Mouse (Mus musculus): ENCODE results near the gene 4833427G06Rik. TPM values are rescaled to one million over a fixed set of nuclear protein-coding genes. Genes with fewer than 3 reads are reported as not detected.
A peak's percentile ranks its signal among the peaks of the same experiment; 100 is the strongest.

4833427G06Rik gene
- polyA plus RNA-seq, 1 experiment from 2014 or later, result not detected

- ATAC-seq (replicated peaks; ENCODE audit: insufficient number of reproducible peaks, low FRiP score, low TSS enrichment, low read depth) (no peak), DNase-seq (ENCODE audit: low spot score) (no peak)
- Histone ChIP-seq H3K27ac (replicated peaks; ENCODE audit: low read depth, low read length) (no peak overlapping the region), H3K4me3 (ENCODE audit: low read depth, low read length) (no peak overlapping the region), H3K9ac (replicated peaks; ENCODE audit: low read length) (no peak overlapping the region), H3K36me3 (replicated peaks; ENCODE audit: control insufficient read depth, insufficient read depth, low read depth, low read length) (no peaks in the 10 kb centered on the region), H3K27me3 (ENCODE audit: control insufficient read depth, insufficient read depth, low read length) (no peaks in the 10 kb centered on the region), H3K4me2 (ENCODE audit: low read depth, low read length) (no peak overlapping the region), H3K9me3 (replicated peaks; ENCODE audit: control insufficient read depth, low read length) (no peaks in the 10 kb centered on the region), H3K4me1 (ENCODE audit: control insufficient read depth, insufficient read depth, low read length) (no peaks in the 10 kb centered on the region)
- 89% methylated on average over 1 of the region's 1 CpGs for WGBS
These were observed 36.0 kb upstream of the 4833427G06Rik start for GRCm38 (mm10) chr9:51137836-51138235.

- 84% methylated on average over 4 of the region's 4 CpGs for WGBS
- no peak for DNase-seq (ENCODE audit: low spot score)
- Histone ChIP-seq H3K27ac (replicated peaks; ENCODE audit: low read depth, low read length) (no peak overlapping the region), H3K4me1 (ENCODE audit: control insufficient read depth, insufficient read depth, low read length) (no peaks in the 10 kb centered on the region), H3K27me3 (ENCODE audit: control insufficient read depth, insufficient read depth, low read length) (no peaks in the 10 kb centered on the region), H3K4me3 (ENCODE audit: low read depth, low read length) (no peak overlapping the region), H3K9me3 (replicated peaks; ENCODE audit: control insufficient read depth, low read length) (no peaks in the 10 kb centered on the region), H3K36me3 (replicated peaks; ENCODE audit: control insufficient read depth, insufficient read depth, low read depth, low read length) (no peaks in the 10 kb centered on the region), H3K9ac (replicated peaks; ENCODE audit: low read length) (no peak overlapping the region), H3K4me2 (ENCODE audit: low read depth, low read length) (no peak overlapping the region)
- no peak for ATAC-seq (replicated peaks; ENCODE audit: insufficient number of reproducible peaks, low FRiP score, low TSS enrichment, low read depth)
These were observed 35.6 kb upstream of the 4833427G06Rik start for GRCm38 (mm10) chr9:51137432-51137831.

DNA sequence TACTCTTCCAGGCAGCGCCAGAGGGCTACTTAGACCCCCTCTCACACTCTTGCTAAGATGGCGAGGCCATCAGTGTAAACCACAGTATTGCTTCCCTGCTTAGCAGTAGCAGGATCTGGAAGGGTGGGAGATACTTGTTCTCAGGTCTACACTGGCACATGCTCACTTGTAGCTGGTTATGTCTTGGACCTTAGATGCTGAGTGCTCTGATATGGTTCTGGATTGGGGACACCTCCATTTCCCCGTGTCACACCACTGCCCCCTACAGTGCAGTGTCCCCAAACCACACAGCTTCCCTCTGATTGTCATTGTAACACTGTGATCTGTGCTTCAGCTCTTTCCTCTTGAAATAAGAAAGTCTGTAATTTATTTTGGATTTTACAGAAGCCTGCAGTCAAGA is 35.1 kb upstream of the 4833427G06Rik start:
- no peaks in the 10 kb centered on the region for H3K9me3 ChIP-seq (replicated peaks; ENCODE audit: control insufficient read depth, low read length)
- H3K36me3 ChIP-seq (replicated peaks; ENCODE audit: control insufficient read depth, insufficient read depth, low read depth, low read length), result no peaks in the 10 kb centered on the region
- WGBS, result 63% methylated on average over 3 of the region's 3 CpGs
- no peaks in the 10 kb centered on the region for H3K27me3 ChIP-seq (ENCODE audit: control insufficient read depth, insufficient read depth, low read length)
- DNase-seq (ENCODE audit: low spot score) (peak; percentile 30), ATAC-seq (replicated peaks; ENCODE audit: insufficient number of reproducible peaks, low FRiP score, low TSS enrichment, low read depth) (no peak)
- H3K4me1 ChIP-seq (ENCODE audit: control insufficient read depth, insufficient read depth, low read length), result no peaks in the 10 kb centered on the region
- no peak overlapping the region for H3K4me2 ChIP-seq (ENCODE audit: low read depth, low read length)
- no peak overlapping the region for H3K9ac ChIP-seq (replicated peaks; ENCODE audit: low read length)
- no peak overlapping the region for H3K27ac ChIP-seq (replicated peaks; ENCODE audit: low read depth, low read length)
- H3K4me3 ChIP-seq (ENCODE audit: low read depth, low read length), result no peak overlapping the region

GRCm38 (mm10) chr9:51114767-51115166 is 12.9 kb upstream of the 4833427G06Rik start:
- Histone ChIP-seq H3K4me1 (ENCODE audit: control insufficient read depth, insufficient read depth, low read length) (no peaks in the 10 kb centered on the region), H3K36me3 (replicated peaks; ENCODE audit: control insufficient read depth, insufficient read depth, low read depth, low read length) (no peaks in the 10 kb centered on the region), H3K4me2 (ENCODE audit: low read depth, low read length) (no peak overlapping the region), H3K27ac (replicated peaks; ENCODE audit: low read depth, low read length) (no peak overlapping the region), H3K9ac (replicated peaks; ENCODE audit: low read length) (no peak overlapping the region), H3K4me3 (ENCODE audit: low read depth, low read length) (no peak overlapping the region), H3K9me3 (replicated peaks; ENCODE audit: control insufficient read depth, low read length) (no peaks in the 10 kb centered on the region), H3K27me3 (ENCODE audit: control insufficient read depth, insufficient read depth, low read length) (no peaks in the 10 kb centered on the region)
- DNase-seq (ENCODE audit: low spot score) (no peak), ATAC-seq (replicated peaks; ENCODE audit: insufficient number of reproducible peaks, low FRiP score, low TSS enrichment, low read depth) (no peak)
- WGBS, result 80% methylated on average over 4 of the region's 4 CpGs

- H3K9me3 ChIP-seq (replicated peaks; ENCODE audit: control insufficient read depth, low read length), result no peaks in the 10 kb centered on the region
- no peak overlapping the region for H3K4me3 ChIP-seq (ENCODE audit: low read depth, low read length)
- H3K27ac ChIP-seq (replicated peaks; ENCODE audit: low read depth, low read length), result no peak overlapping the region
- DNase-seq (ENCODE audit: low spot score) (no peak), ATAC-seq (replicated peaks; ENCODE audit: insufficient number of reproducible peaks, low FRiP score, low TSS enrichment, low read depth) (no peak)
- 88% methylated on average over 2 of the region's 2 CpGs for WGBS
- no peaks in the 10 kb centered on the region for H3K4me1 ChIP-seq (ENCODE audit: control insufficient read depth, insufficient read depth, low read length)
- no peak overlapping the region for H3K9ac ChIP-seq (replicated peaks; ENCODE audit: low read length)
- no peak overlapping the region for H3K4me2 ChIP-seq (ENCODE audit: low read depth, low read length)
- no peaks in the 10 kb centered on the region for H3K36me3 ChIP-seq (replicated peaks; ENCODE audit: control insufficient read depth, insufficient read depth, low read depth, low read length)
- H3K27me3 ChIP-seq (ENCODE audit: control insufficient read depth, insufficient read depth, low read length), result no peaks in the 10 kb centered on the region
These were observed 3.9 kb upstream of the 4833427G06Rik start for GRCm38 (mm10) chr9:51105751-51106150.

DNA sequence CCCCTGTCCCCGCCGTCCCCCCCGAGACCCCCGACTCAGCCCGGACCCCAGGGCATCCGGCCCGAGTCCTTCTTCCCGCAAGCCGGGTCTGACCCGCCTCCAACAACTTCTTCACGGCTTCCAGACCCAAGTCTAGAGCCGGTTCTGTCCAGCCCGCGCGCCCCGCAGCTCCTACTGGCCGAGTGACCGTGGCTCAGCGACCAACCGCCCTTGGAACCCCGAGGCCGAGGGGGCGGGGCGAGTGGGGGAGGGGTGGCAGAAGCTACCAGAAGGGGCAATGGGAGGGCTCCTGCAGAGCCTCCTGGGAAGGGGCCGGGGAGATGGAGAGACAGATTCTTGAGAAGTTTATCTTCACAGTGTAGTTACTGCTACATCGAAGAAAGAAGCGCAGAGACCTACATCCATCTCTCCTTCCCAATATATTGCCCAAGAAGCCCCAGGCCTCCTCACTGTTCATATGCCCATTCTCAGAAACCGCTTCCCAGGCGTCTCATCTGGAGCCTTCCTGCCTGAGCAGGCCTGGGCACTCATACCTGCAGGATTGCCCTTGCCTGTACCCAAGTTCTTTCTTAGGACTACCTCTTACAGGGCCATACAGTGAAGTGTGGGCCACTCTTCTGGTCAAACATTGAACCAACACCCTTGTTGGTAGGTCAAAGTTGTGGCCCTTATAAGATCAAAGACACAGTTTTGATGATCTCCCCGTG is 2.1 kb upstream of the 4833427G06Rik start:
- peak overlapping the region; percentile 55 for H3K4me3 ChIP-seq (ENCODE audit: low read depth, low read length)
- ATAC-seq (replicated peaks; ENCODE audit: insufficient number of reproducible peaks, low FRiP score, low TSS enrichment, low read depth) (peak; percentile 75), DNase-seq (ENCODE audit: low spot score) (peak; percentile 50)
- H3K27me3 ChIP-seq (ENCODE audit: control insufficient read depth, insufficient read depth, low read length), result no peaks in the 10 kb centered on the region
- no peaks in the 10 kb centered on the region for H3K9me3 ChIP-seq (replicated peaks; ENCODE audit: control insufficient read depth, low read length)
- 12% methylated on average over 28 of the region's 30 CpGs for WGBS
- H3K36me3 ChIP-seq (replicated peaks; ENCODE audit: control insufficient read depth, insufficient read depth, low read depth, low read length), result no peaks in the 10 kb centered on the region
- no peaks in the 10 kb centered on the region for H3K4me1 ChIP-seq (ENCODE audit: control insufficient read depth, insufficient read depth, low read length)
- H3K9ac ChIP-seq (replicated peaks; ENCODE audit: low read length), result peak overlapping the region; percentile 77
- H3K4me2 ChIP-seq (ENCODE audit: low read depth, low read length), result peak overlapping the region; percentile 100
- H3K27ac ChIP-seq (replicated peaks; ENCODE audit: low read depth, low read length), result no peak overlapping the region

DNA sequence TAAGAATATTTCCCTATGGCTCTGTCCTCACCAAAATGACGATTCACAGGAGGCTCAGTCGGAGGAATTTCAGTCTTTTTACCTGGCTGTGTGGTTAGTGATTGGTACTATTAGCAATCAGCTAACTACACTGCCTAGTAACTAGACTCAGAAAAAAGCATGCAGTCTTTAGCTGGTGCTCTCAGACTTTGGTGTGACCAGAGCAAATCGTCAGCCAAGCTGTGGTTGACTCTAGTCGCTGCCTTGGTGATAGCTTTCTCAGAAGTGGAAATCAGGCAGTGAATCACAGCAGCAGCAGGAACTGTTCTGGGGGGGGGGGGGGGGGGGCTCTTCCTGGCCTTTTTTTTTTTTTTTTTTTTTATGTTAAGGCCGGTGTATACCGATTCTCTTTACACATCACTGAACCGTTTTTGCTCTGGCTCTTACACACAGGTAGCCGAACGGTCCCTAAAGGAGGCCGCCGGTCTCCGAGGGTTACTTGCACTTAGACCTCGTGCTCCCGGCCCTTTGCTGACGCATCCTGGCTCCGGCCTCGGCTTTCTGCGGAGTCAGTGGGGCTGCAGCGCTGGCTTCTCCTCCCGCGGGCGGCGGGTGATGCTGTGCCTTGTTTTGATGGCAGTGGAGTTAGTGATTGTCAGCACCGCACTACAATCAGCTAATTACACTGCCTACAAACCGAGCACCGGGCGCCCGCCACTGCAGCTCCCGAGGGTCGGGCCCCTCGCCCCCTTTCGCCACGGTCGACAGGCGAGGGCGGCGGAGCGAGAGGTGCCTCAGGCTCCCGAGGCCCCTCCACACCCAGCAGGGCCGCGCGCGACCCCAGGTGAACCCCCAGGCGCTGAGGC is 1.3 kb upstream of the 4833427G06Rik start:
- WGBS, result 2% methylated on average over 43 of the region's 44 CpGs
- H3K27me3 ChIP-seq (ENCODE audit: control insufficient read depth, insufficient read depth, low read length), result no peaks in the 10 kb centered on the region
- peak overlapping the region; percentile 100 for H3K4me2 ChIP-seq (ENCODE audit: low read depth, low read length)
- H3K4me1 ChIP-seq (ENCODE audit: control insufficient read depth, insufficient read depth, low read length), result no peaks in the 10 kb centered on the region
- H3K27ac ChIP-seq (replicated peaks; ENCODE audit: low read depth, low read length), result no peak overlapping the region
- peak overlapping the region; percentile 55 for H3K4me3 ChIP-seq (ENCODE audit: low read depth, low read length)
- peak; percentile 63 for DNase-seq (ENCODE audit: low spot score)
- peak overlapping the region; percentile 77 for H3K9ac ChIP-seq (replicated peaks; ENCODE audit: low read length)
- H3K9me3 ChIP-seq (replicated peaks; ENCODE audit: control insufficient read depth, low read length), result no peaks in the 10 kb centered on the region
- ATAC-seq (replicated peaks; ENCODE audit: insufficient number of reproducible peaks, low FRiP score, low TSS enrichment, low read depth), result peak; percentile 65; the same call in 1 of the 2 replicates
- H3K36me3 ChIP-seq (replicated peaks; ENCODE audit: control insufficient read depth, insufficient read depth, low read depth, low read length), result no peaks in the 10 kb centered on the region

GRCm38 (mm10) chr9:51096306-51096705 is 5.6 kb downstream of the 4833427G06Rik start:
- no peak overlapping the region for H3K9ac ChIP-seq (replicated peaks; ENCODE audit: low read length)
- no peaks in the 10 kb centered on the region for H3K36me3 ChIP-seq (replicated peaks; ENCODE audit: control insufficient read depth, insufficient read depth, low read depth, low read length)
- H3K9me3 ChIP-seq (replicated peaks; ENCODE audit: control insufficient read depth, low read length), result no peaks in the 10 kb centered on the region
- DNase-seq (ENCODE audit: low spot score) (no peak), ATAC-seq (replicated peaks; ENCODE audit: insufficient number of reproducible peaks, low FRiP score, low TSS enrichment, low read depth) (no peak)
- H3K27ac ChIP-seq (replicated peaks; ENCODE audit: low read depth, low read length), result no peak overlapping the region
- no peak overlapping the region for H3K4me3 ChIP-seq (ENCODE audit: low read depth, low read length)
- no peaks in the 10 kb centered on the region for H3K4me1 ChIP-seq (ENCODE audit: control insufficient read depth, insufficient read depth, low read length)
- no peak overlapping the region for H3K4me2 ChIP-seq (ENCODE audit: low read depth, low read length)
- no peaks in the 10 kb centered on the region for H3K27me3 ChIP-seq (ENCODE audit: control insufficient read depth, insufficient read depth, low read length)
- WGBS, result 72% methylated on average over 2 of the region's 2 CpGs

Measured in embryonic facial prominence, embryonic 11.5 days (tissue).